18 mouse cellular contexts compared by ENCODE assay signal in genomic region chr10:81467670-81468235, GRCm38 (mm10). TPM values are rescaled to one million over a fixed set of nuclear protein-coding genes. Genes with fewer than 3 reads are reported as not detected.
A peak's percentile ranks its signal among the peaks of the same experiment; 100 is the strongest.
DNase-seq lines count a peak whose midpoint lies in the region; ATAC-seq lines count a peak whose summit lies in the region.
"Had no signal": no experiment of that assay in that cellular context is flagged by ENCODE, and none has a peak within 500 bp of the region (broad histone marks: within the 10 kb centered on the region; RNA-seq: fewer than 3 reads in every experiment).

No protein-coding gene starts in this region.

- no peak for ATAC-seq in forebrain, embryonic 11.5 days (replicated peaks; ENCODE audit: low FRiP score)
- ATAC-seq in kidney, embryonic 16.5 days (ENCODE audit: low FRiP score, low TSS enrichment) = no peak
- ATAC-seq: forebrain, postnatal 0 days had no signal

- no peak overlapping the region for H3K4me2 ChIP-seq in forebrain, embryonic 11.5 days (ENCODE audit: low read depth, low read length, severe bottlenecking)
- H3K4me2 ChIP-seq in kidney, embryonic 16.5 days (replicated peaks; ENCODE audit: low read depth, low read length) = no peak overlapping the region
- H3K4me2 ChIP-seq: liver, embryonic 13.5 days; lung, embryonic 14.5 days; stomach, embryonic 15.5 days had no signal

- 88% methylated on average over 16 of the region's 16 CpGs for whole genome bisulfite sequencing in forebrain, embryonic 11.5 days
- WGBS in forebrain, embryonic 10.5 days = 89% methylated on average over 16 of the region's 16 CpGs
- WGBS in kidney, embryonic 16.5 days = 83% methylated on average over 16 of the region's 16 CpGs

- H3K9me3 ChIP-seq in forebrain, embryonic 11.5 days (ENCODE audit: control insufficient read depth, low read length) = no peaks in the 10 kb centered on the region
- H3K9me3 ChIP-seq in forebrain, embryonic 10.5 days = no peaks in the 10 kb centered on the region
- H3K9me3 ChIP-seq in kidney, embryonic 16.5 days (ENCODE audit: low read length) = no peaks in the 10 kb centered on the region
- H3K9me3 ChIP-seq: liver, embryonic 13.5 days; midbrain, embryonic 10.5 days; stomach, embryonic 15.5 days had no signal

- no peak overlapping the region for H3K9ac ChIP-seq in forebrain, embryonic 11.5 days (ENCODE audit: low read length)
- no peak overlapping the region for H3K9ac ChIP-seq in kidney, embryonic 16.5 days (replicated peaks; ENCODE audit: low read length)
- H3K9ac ChIP-seq: forebrain, postnatal 0 days; liver, embryonic 13.5 days; lung, embryonic 14.5 days; stomach, embryonic 15.5 days had no signal

- H3K4me3 ChIP-seq in forebrain, embryonic 11.5 days (ENCODE audit: low read depth, low read length) = no peak overlapping the region
- no peak overlapping the region for H3K4me3 ChIP-seq in forebrain, embryonic 10.5 days
- no peak overlapping the region for H3K4me3 ChIP-seq in kidney, embryonic 16.5 days (ENCODE audit: low read length)
- H3K4me3 ChIP-seq: erythroblast, embryonic 14.5 days; liver, embryonic 13.5 days; midbrain, embryonic 10.5 days; stomach, embryonic 15.5 days had no signal

- H3K27ac ChIP-seq in forebrain, embryonic 11.5 days (ENCODE audit: low read depth, low read length) = no peak overlapping the region
- no peak overlapping the region for H3K27ac ChIP-seq in forebrain, embryonic 10.5 days
- no peak overlapping the region for H3K27ac ChIP-seq in kidney, embryonic 16.5 days (ENCODE audit: low read length)
- H3K27ac ChIP-seq: liver, embryonic 13.5 days; stomach, embryonic 15.5 days had no signal

- H3K4me1 ChIP-seq in forebrain, embryonic 11.5 days (replicated peaks; ENCODE audit: control insufficient read depth, insufficient read depth, low read length) = peaks cover 15% of the 10 kb centered on the region
- peaks cover 49% of the 10 kb centered on the region for H3K4me1 ChIP-seq in forebrain, embryonic 10.5 days
- H3K4me1 ChIP-seq in kidney, embryonic 16.5 days (ENCODE audit: insufficient read depth, low read length) = peaks cover 13% of the 10 kb centered on the region

- H3K27me3 ChIP-seq in forebrain, embryonic 11.5 days (ENCODE audit: control insufficient read depth, insufficient read depth, low read length) = peaks cover 16% of the 10 kb centered on the region
- H3K27me3 ChIP-seq in forebrain, embryonic 10.5 days (ENCODE audit: poor library complexity, severe bottlenecking) = peaks cover 94% of the 10 kb centered on the region
- peaks cover 42% of the 10 kb centered on the region for H3K27me3 ChIP-seq in kidney, embryonic 16.5 days (ENCODE audit: insufficient read depth, low read length)

- H3K36me3 ChIP-seq in forebrain, embryonic 11.5 days (ENCODE audit: control insufficient read depth, insufficient read depth, low read length) = no peaks in the 10 kb centered on the region
- H3K36me3 ChIP-seq in forebrain, embryonic 10.5 days (replicated peaks) = no peaks in the 10 kb centered on the region
- no peaks in the 10 kb centered on the region for H3K36me3 ChIP-seq in kidney, embryonic 16.5 days (ENCODE audit: insufficient read depth, low read length)
- H3K36me3 ChIP-seq: liver, embryonic 13.5 days; stomach, embryonic 15.5 days had no signal

- DNase-seq in forebrain, embryonic 11.5 days (ENCODE audit: low spot score) = peak; percentile 38
- DNase-seq in forebrain, embryonic 10.5 days (ENCODE audit: extremely low spot score, low spot score) = no peak
- DNase-seq in kidney, postnatal 10 days = peak; percentile 5
- peak; percentile 8 for DNase-seq in right cerebral cortex, postnatal 14 days
- no peak for DNase-seq in right cerebral cortex, adult 18-20 months
- DNase-seq in layer of hippocampus, adult 11-12 months (ENCODE audit: low spot score) = no peak
- DNase-seq: forebrain, postnatal 0 days; gastrocnemius, postnatal 25 days; kidney, adult 18-20 months; kidney, postnatal 14 days; liver, embryonic 13.5 days; lung, embryonic 14.5 days; lung, postnatal 36 days; retina, postnatal 1 day had no signal

RNA-seq across cellular contexts. Expression of gene Nfic, which starts 12.3 kb away (rescaled TPM):
- 10.5 and 10.8 TPM in 2 replicates for polyA plus RNA-seq in forebrain, embryonic 11.5 days (2014; fragmentation: Nextera tagmentation; extraction: Ambion mirVana)
- 7.3 and 8.6 TPM in 2 replicates for polyA plus RNA-seq in forebrain, embryonic 10.5 days (2016; fragmentation: Nextera tagmentation; extraction: Ambion mirVana)
- polyA plus RNA-seq in kidney, embryonic 16.5 days (2015; fragmentation: Nextera tagmentation; extraction: Ambion mirVana) = 87.8 and 92.0 TPM in 2 replicates

RNA-seq across cellular contexts. Expression of gene Celf5, which starts 14.8 kb away (rescaled TPM):
- polyA plus RNA-seq in forebrain, embryonic 11.5 days (2014; fragmentation: Nextera tagmentation; extraction: Ambion mirVana) = 9.7 and 19.6 TPM in 2 replicates
- polyA plus RNA-seq in forebrain, embryonic 10.5 days (2016; fragmentation: Nextera tagmentation; extraction: Ambion mirVana) = 3.1 and 5.6 TPM in 2 replicates
- polyA plus RNA-seq in kidney, embryonic 16.5 days (2015; fragmentation: Nextera tagmentation; extraction: Ambion mirVana) = 0.29 and 0.67 TPM in 2 replicates
- polyA plus RNA-seq: erythroblast, embryonic 14.5 days had no signal

RNA-seq across cellular contexts. Expression of gene Ncln, which starts 28.4 kb away (rescaled TPM):
- polyA plus RNA-seq in forebrain, embryonic 11.5 days (2014; fragmentation: Nextera tagmentation; extraction: Ambion mirVana) = 71.8 and 72.3 TPM in 2 replicates
- polyA plus RNA-seq in forebrain, embryonic 10.5 days (2016; fragmentation: Nextera tagmentation; extraction: Ambion mirVana) = 88.2 and 90.4 TPM in 2 replicates
- polyA plus RNA-seq in kidney, embryonic 16.5 days (2015; fragmentation: Nextera tagmentation; extraction: Ambion mirVana) = 107 and 112 TPM in 2 replicates

RNA-seq across cellular contexts. Expression of gene S1pr4, which starts 32.2 kb away (rescaled TPM):
- polyA plus RNA-seq in forebrain, embryonic 11.5 days (2014; fragmentation: Nextera tagmentation; extraction: Ambion mirVana) = 0.36 and 0.68 TPM in 2 replicates
- 0.32 and 0.33 TPM in 2 replicates for polyA plus RNA-seq in forebrain, embryonic 10.5 days (2016; fragmentation: Nextera tagmentation; extraction: Ambion mirVana)
- 1.5 and 1.7 TPM in 2 replicates for polyA plus RNA-seq in kidney, embryonic 16.5 days (2015; fragmentation: Nextera tagmentation; extraction: Ambion mirVana)

RNA-seq across cellular contexts. Expression of gene Gna15, which starts 56.3 kb away (rescaled TPM):
- polyA plus RNA-seq in forebrain, embryonic 11.5 days (2014; fragmentation: Nextera tagmentation; extraction: Ambion mirVana) = 0.45 and 0.68 TPM in 2 replicates
- 0.84 and 1.1 TPM in 2 replicates for polyA plus RNA-seq in forebrain, embryonic 10.5 days (2016; fragmentation: Nextera tagmentation; extraction: Ambion mirVana)
- 0.70 and 0.98 TPM in 2 replicates for polyA plus RNA-seq in kidney, embryonic 16.5 days (2015; fragmentation: Nextera tagmentation; extraction: Ambion mirVana)

Comparison
In these comparisons a context has a peak if more than half of its experiments do, and no peak if none do; other contexts are left out.
1. DNase-seq: peak in forebrain, embryonic 11.5 days (single experiment), kidney, postnatal 10 days (single experiment) and right cerebral cortex, postnatal 14 days (single experiment); none in forebrain, embryonic 10.5 days (single experiment), right cerebral cortex, adult 18-20 months (single experiment) and layer of hippocampus, adult 11-12 months (single experiment).